Mouse (Mus musculus) intestine, embryonic 15.5 days (tissue): ENCODE results near the gene Txndc5. TPM values are rescaled to one million over a fixed set of nuclear protein-coding genes. Genes with fewer than 3 reads are reported as not detected.

Source experiments
- ATAC-seq: fragments of 200-750 bp; cut with Nextera tagmentation; 2 replicates; pipeline ENCODE4 v1.8.0; 2017; ENCODE audit warnings: moderate TSS enrichment, moderate library complexity
- H3K27ac ChIP-seq: fragments of 300-500 bp; sonication (generic); 2 replicates; pipeline ENCODE4 v1.5.1; 2015; ENCODE audit warnings: mild to moderate bottlenecking, inconsistent platforms
- H3K27me3 ChIP-seq: fragments of 300-500 bp; sonication (generic); replicated peaks from 2 replicates; pipeline ENCODE4 v1.6.1; 2015; ENCODE audit warnings: inconsistent platforms
- H3K36me3 ChIP-seq: fragments of 300-500 bp; sonication (generic); 2 replicates; pipeline ENCODE4 v1.6.1; 2015; ENCODE audit warnings: inconsistent platforms
- H3K4me1 ChIP-seq: fragments of 300-500 bp; sonication (generic); replicated peaks from 2 replicates; pipeline ENCODE4 v1.6.1; 2015; ENCODE audit warnings: inconsistent platforms
- H3K4me2 ChIP-seq: fragments of 300-500 bp; sonication (generic); replicated peaks from 2 replicates; pipeline ENCODE4 v1.6.1; 2015; ENCODE audit warnings: mild to moderate bottlenecking, inconsistent platforms
- H3K4me3 ChIP-seq: fragments of 300-500 bp; sonication (generic); replicated peaks from 2 replicates; pipeline ENCODE4 v1.5.1; 2015; ENCODE audit warnings: inconsistent platforms
- H3K9ac ChIP-seq: fragments of 300-500 bp; sonication (generic); 2 replicates; pipeline ENCODE4 v1.6.1; 2015; ENCODE audit warnings: inconsistent platforms
- H3K9me3 ChIP-seq: fragments of 300-500 bp; sonication (generic); 2 replicates; pipeline ENCODE4 v1.6.1; 2016; ENCODE audit warnings: inconsistent platforms
- WGBS: fragments of 180-500 bp; shearing (Covaris S2); methylation state at CpG from one replicate; pipeline ENCODE4 v1.1.7; 2015; 5-methylcytosine and 5-hydroxymethylcytosine counted together
- polyA plus RNA-seq: library from polyadenylated mRNA; unstranded; fragments of >200 nt; fragmentation: Nextera tagmentation; extraction: Ambion mirVana; gene quantifications from 2 replicates; pipeline ENCODE4 v1.2.1, GENCODE M21; 2015

Gene Txndc5
- polyA plus RNA-seq, result 245 and 256 TPM in 2 replicates

GRCm38 (mm10) chr13:38528687-38529294 lies at the start of gene Txndc5:
Gene Txndc5, minus strand, starts transcription at chr13:38528824.
- no peaks in the 10 kb centered on the region for H3K36me3 ChIP-seq
- WGBS, result 55% methylated on average over 9 of the region's 9 CpGs
- ATAC-seq, result peak; percentile 8; the same call in 1 of the 2 replicates

GRCm38 (mm10) chr13:38574668-38575067 lies 46.0 kb upstream of the Txndc5 start:
- H3K36me3 ChIP-seq, result no peaks in the 10 kb centered on the region
- H3K4me1 ChIP-seq, result no peaks in the 10 kb centered on the region
- H3K4me3 ChIP-seq, result no peak overlapping the region
- no peak overlapping the region for H3K27ac ChIP-seq
- no peak overlapping the region for H3K4me2 ChIP-seq
- ATAC-seq, result no peak
- H3K9ac ChIP-seq, result no peak overlapping the region
- H3K27me3 ChIP-seq, result no peaks in the 10 kb centered on the region
- H3K9me3 ChIP-seq, result no peaks in the 10 kb centered on the region
- WGBS, result 60% methylated on average over 3 of the region's 3 CpGs

More at GRCm38 (mm10) chr13:38528687-38529294, at the start of gene Txndc5:
- H3K4me2 ChIP-seq, result peak within 1 kb of the TSS; percentile 81
- peak within 1 kb of the TSS; percentile 93 for H3K9ac ChIP-seq
- no peaks in the 10 kb centered on the region for H3K27me3 ChIP-seq
- H3K4me1 ChIP-seq, result peaks cover 20% of the 10 kb centered on the region
- H3K4me3 ChIP-seq, result peak within 1 kb of the TSS; percentile 98
- no peaks in the 10 kb centered on the region for H3K9me3 ChIP-seq
- peak within 1 kb of the TSS; percentile 95 for H3K27ac ChIP-seq

- Histone ChIP-seq H3K4me3 (no peak overlapping the region), H3K9ac (no peak overlapping the region), H3K27me3 (no peaks in the 10 kb centered on the region), H3K9me3 (no peaks in the 10 kb centered on the region), H3K36me3 (no peaks in the 10 kb centered on the region), H3K27ac (no peak overlapping the region), H3K4me2 (no peak overlapping the region), H3K4me1 (no peaks in the 10 kb centered on the region)
- ATAC-seq, result no peak
- WGBS, result 79% methylated on average over 1 of the region's 1 CpGs
These were observed 44.7 kb upstream of the Txndc5 start for GRCm38 (mm10) chr13:38573281-38573680.

- no peak overlapping the region for H3K9ac ChIP-seq
- no peak overlapping the region for H3K27ac ChIP-seq
- no peak overlapping the region for H3K4me2 ChIP-seq
- ATAC-seq, result no peak
- WGBS, result 73% methylated on average over 4 of the region's 4 CpGs
- H3K36me3 ChIP-seq, result no peaks in the 10 kb centered on the region
- H3K4me1 ChIP-seq, result no peaks in the 10 kb centered on the region
- no peaks in the 10 kb centered on the region for H3K27me3 ChIP-seq
- no peaks in the 10 kb centered on the region for H3K9me3 ChIP-seq
- no peak overlapping the region for H3K4me3 ChIP-seq
These were observed 36.6 kb upstream of the Txndc5 start for GRCm38 (mm10) chr13:38565245-38565644.

- Histone ChIP-seq H3K27ac (no peak overlapping the region), H3K4me3 (no peak overlapping the region), H3K4me1 (no peaks in the 10 kb centered on the region), H3K36me3 (no peaks in the 10 kb centered on the region), H3K27me3 (no peaks in the 10 kb centered on the region), H3K4me2 (no peak overlapping the region), H3K9me3 (no peaks in the 10 kb centered on the region), H3K9ac (no peak overlapping the region)
- 53% methylated on average over 11 of the region's 11 CpGs for WGBS
- ATAC-seq, result peak; percentile 86
These were observed 26.0 kb upstream of the Txndc5 start for GRCm38 (mm10) chr13:38554611-38555010.

- peak; percentile 59 for ATAC-seq
- no peaks in the 10 kb centered on the region for H3K36me3 ChIP-seq
- H3K9me3 ChIP-seq, result no peaks in the 10 kb centered on the region
- no peaks in the 10 kb centered on the region for H3K4me1 ChIP-seq
- H3K4me2 ChIP-seq, result no peak overlapping the region
- no peak overlapping the region for H3K27ac ChIP-seq
- no peak overlapping the region for H3K4me3 ChIP-seq
- H3K9ac ChIP-seq, result no peak overlapping the region
- H3K27me3 ChIP-seq, result no peaks in the 10 kb centered on the region
- WGBS, result 47% methylated on average over 3 of the region's 3 CpGs
These were observed 25.6 kb upstream of the Txndc5 start for GRCm38 (mm10) chr13:38554210-38554609.

GRCm38 (mm10) chr13:38548681-38549080 lies 20.1 kb upstream of the Txndc5 start:
- Histone ChIP-seq H3K27me3 (no peaks in the 10 kb centered on the region), H3K9me3 (no peaks in the 10 kb centered on the region), H3K9ac (no peak overlapping the region), H3K27ac (no peak overlapping the region), H3K4me1 (no peaks in the 10 kb centered on the region), H3K4me2 (no peak overlapping the region), H3K36me3 (no peaks in the 10 kb centered on the region), H3K4me3 (no peak overlapping the region)
- WGBS, result 78% methylated on average over 5 of the region's 5 CpGs
- no peak for ATAC-seq

- Histone ChIP-seq H3K4me2 (no peak overlapping the region), H3K4me1 (no peaks in the 10 kb centered on the region), H3K27me3 (no peaks in the 10 kb centered on the region), H3K27ac (no peak overlapping the region), H3K36me3 (no peaks in the 10 kb centered on the region), H3K9ac (no peak overlapping the region), H3K4me3 (no peak overlapping the region), H3K9me3 (no peaks in the 10 kb centered on the region)
- WGBS, result 76% methylated on average over 5 of the region's 5 CpGs
- no peak for ATAC-seq
These were observed 19.1 kb upstream of the Txndc5 start for GRCm38 (mm10) chr13:38547717-38548116.

GRCm38 (mm10) chr13:38546754-38547153 lies 18.1 kb upstream of the Txndc5 start:
- Histone ChIP-seq H3K9ac (no peak overlapping the region), H3K36me3 (no peaks in the 10 kb centered on the region), H3K4me3 (no peak overlapping the region), H3K27me3 (no peaks in the 10 kb centered on the region), H3K9me3 (no peaks in the 10 kb centered on the region), H3K4me2 (no peak overlapping the region), H3K27ac (no peak overlapping the region), H3K4me1 (no peaks in the 10 kb centered on the region)
- no peak for ATAC-seq
- 83% methylated on average over 4 of the region's 4 CpGs for WGBS

- H3K4me1 ChIP-seq, result no peaks in the 10 kb centered on the region
- no peak for ATAC-seq
- 75% methylated on average over 3 of the region's 3 CpGs for WGBS
These were observed 16.8 kb upstream of the Txndc5 start for GRCm38 (mm10) chr13:38545460-38545859.

GRCm38 (mm10) chr13:38544769-38545445 lies 16.3 kb upstream of the Txndc5 start:
- H3K9ac ChIP-seq, result no peak overlapping the region
- no peak for ATAC-seq
- 73% methylated on average over 8 of the region's 8 CpGs for WGBS

More at GRCm38 (mm10) chr13:38545460-38545859, 16.8 kb upstream of the Txndc5 start:
- Histone ChIP-seq H3K9me3 (no peaks in the 10 kb centered on the region), H3K4me2 (no peak overlapping the region), H3K9ac (no peak overlapping the region), H3K4me3 (no peak overlapping the region), H3K27ac (no peak overlapping the region), H3K27me3 (no peaks in the 10 kb centered on the region), H3K36me3 (no peaks in the 10 kb centered on the region)

GRCm38 (mm10) chr13:38543455-38544125 lies 15.0 kb upstream of the Txndc5 start:
- Histone ChIP-seq H3K4me1 (no peaks in the 10 kb centered on the region), H3K27ac (no peak overlapping the region), H3K9me3 (no peaks in the 10 kb centered on the region), H3K36me3 (no peaks in the 10 kb centered on the region), H3K9ac (no peak overlapping the region), H3K27me3 (no peaks in the 10 kb centered on the region), H3K4me2 (no peak overlapping the region), H3K4me3 (no peak overlapping the region)
- 88% methylated on average over 8 of the region's 8 CpGs for WGBS
- no peak for ATAC-seq

More at GRCm38 (mm10) chr13:38544769-38545445, 16.3 kb upstream of the Txndc5 start:
- Histone ChIP-seq H3K9me3 (no peaks in the 10 kb centered on the region), H3K4me1 (no peaks in the 10 kb centered on the region), H3K36me3 (no peaks in the 10 kb centered on the region), H3K27ac (no peak overlapping the region), H3K4me2 (no peak overlapping the region), H3K4me3 (no peak overlapping the region), H3K27me3 (no peaks in the 10 kb centered on the region)
